Mouse (Mus musculus): ENCODE data around the gene Vti1a. TPM values are rescaled to one million over a fixed set of nuclear protein-coding genes. Genes with fewer than 3 reads are reported as not detected.

Vti1a gene
- 25.0 and 27.8 TPM in 2 replicates for polyA plus RNA-seq (2015; fragmentation: Nextera tagmentation; extraction: Ambion mirVana)

DNA sequence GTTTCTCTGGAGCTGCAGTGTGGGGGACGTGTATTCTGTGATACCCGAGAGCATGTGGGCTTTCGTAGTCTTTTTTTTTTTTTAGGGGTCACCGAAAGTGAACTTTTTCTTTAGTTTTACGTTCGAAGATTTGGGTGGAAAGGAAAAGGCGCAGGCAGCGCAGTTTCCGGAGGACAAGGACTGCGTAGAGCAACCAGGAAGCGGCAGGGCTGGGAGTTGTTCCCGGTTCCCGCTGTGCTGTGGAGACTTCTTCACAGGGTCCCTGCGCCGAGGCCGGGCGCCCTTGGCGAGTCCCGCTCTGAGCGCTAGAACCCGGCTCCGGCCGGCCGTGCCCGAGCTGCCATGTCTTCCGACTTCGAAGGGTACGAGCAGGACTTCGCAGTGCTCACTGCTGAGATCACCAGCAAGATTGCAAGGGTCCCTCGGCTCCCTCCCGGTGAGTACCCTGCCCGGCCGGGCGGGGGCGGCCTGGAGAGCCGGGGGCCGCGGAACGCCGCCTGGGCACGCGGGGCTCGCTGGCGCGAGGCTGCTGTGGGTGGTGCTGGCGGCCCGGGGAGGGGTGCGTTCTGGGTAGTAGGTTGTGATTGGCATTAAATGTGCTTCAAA is at the start of gene Vti1a:
Gene Vti1a, plus strand, starts transcription at position 187 of the 606 bp plus-strand sequence.
- Histone ChIP-seq H3K27ac (peak within 1 kb of the TSS; percentile 89), H3K9ac (peak within 1 kb of the TSS; percentile 93), H3K4me2 (peak within 1 kb of the TSS; percentile 90), H3K36me3 (peaks cover 10% of the 10 kb centered on the region), H3K4me1 (peaks cover 34% of the 10 kb centered on the region), H3K4me3 (peak within 1 kb of the TSS; percentile 80), H3K27me3 (no peaks in the 10 kb centered on the region), H3K9me3 (no peaks in the 10 kb centered on the region)
- under 1% methylated on average over 48 of the region's 48 CpGs for WGBS
- peak; percentile 92 for ATAC-seq (ENCODE audit: borderline replicate concordance, extremely low read depth, low FRiP score, low TSS enrichment)

DNA sequence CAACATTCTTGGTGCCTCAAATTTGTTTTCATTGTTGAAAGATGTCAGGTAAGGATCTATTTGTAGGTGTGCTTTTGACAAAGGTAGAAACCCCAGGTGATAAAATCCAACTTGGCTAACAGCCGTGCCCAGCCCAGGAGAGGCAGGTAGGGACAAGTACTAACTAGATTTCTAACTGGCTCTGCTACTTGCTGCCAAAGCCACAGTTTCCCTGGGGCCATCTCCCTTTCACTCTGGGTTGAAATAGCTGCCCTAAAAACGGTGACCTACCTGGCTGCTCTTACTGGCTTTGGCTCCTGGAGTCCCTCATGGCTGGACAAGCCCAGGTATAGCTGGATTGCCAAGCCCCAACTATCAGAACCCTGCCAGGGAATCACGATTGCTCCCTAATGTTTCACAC is 49.3 kb upstream of the Vti1a start:
- 76% methylated on average over 3 of the region's 3 CpGs for WGBS
- no peak overlapping the region for H3K9ac ChIP-seq
- H3K27ac ChIP-seq: peak overlapping the region; percentile 90
- peaks cover 30% of the 10 kb centered on the region for H3K4me1 ChIP-seq
- no peaks in the 10 kb centered on the region for H3K9me3 ChIP-seq
- ATAC-seq (ENCODE audit: borderline replicate concordance, extremely low read depth, low FRiP score, low TSS enrichment): no peak
- H3K27me3 ChIP-seq: no peaks in the 10 kb centered on the region
- no peak overlapping the region for H3K4me2 ChIP-seq
- no peak overlapping the region for H3K4me3 ChIP-seq
- no peaks in the 10 kb centered on the region for H3K36me3 ChIP-seq

DNA sequence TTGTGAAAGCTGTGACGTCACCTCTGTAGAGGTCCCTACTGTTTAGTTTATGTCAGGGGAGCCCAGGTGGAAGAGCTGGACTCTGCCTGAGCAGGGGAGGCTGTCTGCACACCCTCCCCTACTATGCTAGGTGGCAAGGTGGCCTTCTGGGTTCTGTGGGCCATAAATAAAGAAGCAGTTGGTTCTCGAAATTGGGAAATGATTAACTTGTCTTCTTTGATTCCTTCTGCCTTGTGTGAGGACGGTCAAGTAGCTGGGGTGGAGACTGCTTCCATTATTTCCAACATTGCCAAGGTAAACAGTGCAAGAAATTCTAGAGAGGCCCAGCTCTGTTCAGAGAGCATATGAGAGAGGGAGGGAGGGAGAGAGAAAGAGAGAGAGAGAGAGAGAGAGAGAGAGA is 47.9 kb upstream of the Vti1a start:
- H3K27ac ChIP-seq: peak overlapping the region; percentile 90
- WGBS: 36% methylated on average over 3 of the region's 3 CpGs
- H3K4me3 ChIP-seq: no peak overlapping the region

DNA sequence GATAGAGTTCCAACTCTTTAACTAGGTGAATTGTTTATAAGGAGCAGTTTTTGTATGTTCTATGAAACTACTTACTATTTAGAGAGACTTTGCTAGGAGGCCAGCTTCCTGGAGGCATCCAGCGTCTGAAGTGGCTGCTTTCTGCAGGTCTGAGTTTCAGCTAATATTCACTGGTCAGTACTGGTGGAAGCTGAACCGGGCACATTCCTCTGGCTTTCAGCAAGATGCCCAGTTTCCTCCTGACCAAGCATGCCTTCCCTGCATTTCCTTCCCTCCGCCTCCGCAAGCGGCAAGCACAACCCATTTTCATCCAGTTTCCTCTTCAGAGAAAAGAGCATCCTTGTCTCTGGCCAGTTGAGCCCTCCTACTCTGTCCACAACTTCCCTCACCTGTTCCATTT is 47.0 kb upstream of the Vti1a start:
- H3K27me3 ChIP-seq: no peaks in the 10 kb centered on the region
- peak overlapping the region; percentile 90 for H3K27ac ChIP-seq
- H3K4me2 ChIP-seq: no peak overlapping the region
- H3K36me3 ChIP-seq: peaks cover 9% of the 10 kb centered on the region; the same call in 1 of the 2 replicates
- no peak overlapping the region for H3K4me3 ChIP-seq
- H3K9me3 ChIP-seq: no peaks in the 10 kb centered on the region
- no peak for ATAC-seq (ENCODE audit: borderline replicate concordance, extremely low read depth, low FRiP score, low TSS enrichment)
- peaks cover 33% of the 10 kb centered on the region for H3K4me1 ChIP-seq
- H3K9ac ChIP-seq: no peak overlapping the region
- WGBS: 60% methylated on average over 5 of the region's 5 CpGs

More for the DNA sequence above, 47.9 kb upstream of the Vti1a start:
- peaks cover 33% of the 10 kb centered on the region for H3K4me1 ChIP-seq
- no peaks in the 10 kb centered on the region for H3K27me3 ChIP-seq
- ATAC-seq (ENCODE audit: borderline replicate concordance, extremely low read depth, low FRiP score, low TSS enrichment): peak; percentile 72; the same call in 1 of the 2 replicates
- 0 out of 2 replicates have a peak overlapping the region, but pooled peaks have one; percentile 4 for H3K4me2 ChIP-seq
- no peaks in the 10 kb centered on the region for H3K9me3 ChIP-seq
- peaks cover 5% of the 10 kb centered on the region; the same call in 1 of the 2 replicates for H3K36me3 ChIP-seq
- no peak overlapping the region for H3K9ac ChIP-seq

DNA sequence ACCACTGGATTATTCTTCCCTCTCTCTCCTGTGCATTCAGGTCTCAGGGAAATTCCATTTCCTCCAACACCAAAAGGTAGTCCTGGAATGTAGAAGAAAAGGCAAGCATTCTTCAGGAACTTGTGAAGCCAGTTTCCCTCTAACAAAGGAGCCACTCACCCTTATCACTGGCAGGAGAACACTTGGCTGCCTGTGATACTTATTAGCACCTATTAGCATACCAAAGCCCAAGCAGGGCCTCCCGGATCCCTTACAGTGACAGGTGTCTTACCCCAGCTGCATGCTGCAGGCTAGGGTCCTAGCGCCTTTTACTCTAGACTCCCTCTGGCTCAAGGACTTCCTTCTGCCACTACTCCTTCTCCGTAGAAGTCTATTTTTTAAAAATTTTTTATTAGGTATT is 44.6 kb upstream of the Vti1a start:
- H3K27me3 ChIP-seq: no peaks in the 10 kb centered on the region
- H3K9ac ChIP-seq: no peak overlapping the region
- H3K36me3 ChIP-seq: peaks cover 9% of the 10 kb centered on the region; the same call in 1 of the 2 replicates
- ATAC-seq (ENCODE audit: borderline replicate concordance, extremely low read depth, low FRiP score, low TSS enrichment): peak; percentile 83
- no peaks in the 10 kb centered on the region for H3K9me3 ChIP-seq
- H3K27ac ChIP-seq: peak overlapping the region; percentile 90
- peaks cover 33% of the 10 kb centered on the region for H3K4me1 ChIP-seq
- H3K4me2 ChIP-seq: no peak overlapping the region
- 36% methylated on average over 3 of the region's 3 CpGs for WGBS
- no peak overlapping the region for H3K4me3 ChIP-seq

DNA sequence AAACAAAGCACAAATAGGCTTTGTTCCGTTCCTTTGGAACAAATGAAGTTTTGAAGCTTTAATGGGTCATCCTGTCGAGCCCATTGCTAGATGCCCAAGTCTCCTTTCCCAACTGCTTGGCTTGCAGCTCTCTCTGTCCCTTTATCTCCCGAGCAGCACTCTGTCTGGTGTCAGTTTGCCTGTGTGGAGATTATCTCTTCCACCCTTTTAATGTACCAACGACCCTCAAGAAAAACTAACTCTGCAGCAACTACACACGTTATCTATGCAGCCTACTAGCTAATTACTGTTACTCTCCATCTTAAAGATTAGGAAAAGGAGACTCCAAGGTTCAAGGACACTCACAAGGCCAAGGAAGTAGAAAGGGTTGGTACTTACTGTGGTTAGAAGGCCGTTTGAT is 42.8 kb upstream of the Vti1a start:
- WGBS: 63% methylated on average over 6 of the region's 6 CpGs
- Histone ChIP-seq H3K9ac (no peak overlapping the region), H3K36me3 (peaks cover 13% of the 10 kb centered on the region; the same call in 1 of the 2 replicates), H3K4me1 (peaks cover 21% of the 10 kb centered on the region), H3K27ac (no peak overlapping the region), H3K9me3 (no peaks in the 10 kb centered on the region), H3K4me2 (no peak overlapping the region), H3K27me3 (no peaks in the 10 kb centered on the region), H3K4me3 (no peak overlapping the region)
- ATAC-seq (ENCODE audit: borderline replicate concordance, extremely low read depth, low FRiP score, low TSS enrichment): no peak

DNA sequence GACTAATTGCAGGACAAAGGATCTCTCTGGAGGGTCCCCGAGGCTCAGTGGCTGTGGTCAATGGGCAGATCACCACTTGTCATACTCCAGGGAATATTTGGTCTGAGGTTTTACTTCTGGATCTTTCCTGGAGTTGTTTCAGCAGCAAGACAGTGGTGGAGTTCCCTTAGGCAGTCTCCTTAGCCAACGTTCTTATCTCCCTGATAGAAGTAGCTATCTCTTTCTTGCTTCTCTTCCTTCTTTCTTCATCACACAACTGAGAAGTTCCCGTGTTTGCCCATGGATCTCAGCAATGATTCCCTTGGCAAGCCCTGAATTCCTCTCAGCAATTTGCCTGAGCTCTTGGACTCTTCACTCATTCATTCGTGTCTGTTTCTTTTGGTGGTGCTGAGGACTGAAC is 40.0 kb upstream of the Vti1a start:
- Histone ChIP-seq H3K4me3 (no peak overlapping the region), H3K4me1 (0 out of 2 replicates have a peak, but pooled peaks cover 3% of the 10 kb centered on the region), H3K36me3 (peaks cover 26% of the 10 kb centered on the region), H3K9ac (no peak overlapping the region), H3K9me3 (no peaks in the 10 kb centered on the region), H3K4me2 (no peak overlapping the region), H3K27ac (no peak overlapping the region), H3K27me3 (no peaks in the 10 kb centered on the region)
- 75% methylated on average over 4 of the region's 4 CpGs for WGBS
- no peak for ATAC-seq (ENCODE audit: borderline replicate concordance, extremely low read depth, low FRiP score, low TSS enrichment)

DNA sequence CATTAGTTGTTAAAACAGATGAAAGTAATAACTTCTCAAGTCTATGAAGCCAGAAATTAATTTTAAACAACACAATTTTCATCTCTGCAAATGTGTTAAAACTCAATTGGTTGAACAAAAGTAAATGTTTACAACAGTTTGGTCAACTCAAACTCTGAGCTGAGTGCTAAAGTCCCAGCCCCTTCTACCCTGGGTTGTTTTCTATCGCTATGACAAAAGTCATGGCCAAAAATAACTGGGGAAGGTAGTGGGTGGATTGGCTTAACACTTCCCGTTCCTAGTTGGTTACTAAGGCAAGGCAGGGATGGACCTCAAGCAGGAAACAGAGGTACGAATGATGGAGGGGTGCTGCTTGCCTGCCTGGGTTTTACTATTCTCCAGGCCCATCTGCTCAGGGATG is 39.3 kb upstream of the Vti1a start:
- WGBS: 79% methylated on average over 3 of the region's 3 CpGs
- Histone ChIP-seq H3K27me3 (no peaks in the 10 kb centered on the region), H3K27ac (no peak overlapping the region), H3K4me3 (no peak overlapping the region), H3K4me1 (0 out of 2 replicates have a peak, but pooled peaks cover 3% of the 10 kb centered on the region), H3K9me3 (no peaks in the 10 kb centered on the region), H3K36me3 (peaks cover 33% of the 10 kb centered on the region), H3K9ac (no peak overlapping the region), H3K4me2 (no peak overlapping the region)
- no peak for ATAC-seq (ENCODE audit: borderline replicate concordance, extremely low read depth, low FRiP score, low TSS enrichment)

DNA sequence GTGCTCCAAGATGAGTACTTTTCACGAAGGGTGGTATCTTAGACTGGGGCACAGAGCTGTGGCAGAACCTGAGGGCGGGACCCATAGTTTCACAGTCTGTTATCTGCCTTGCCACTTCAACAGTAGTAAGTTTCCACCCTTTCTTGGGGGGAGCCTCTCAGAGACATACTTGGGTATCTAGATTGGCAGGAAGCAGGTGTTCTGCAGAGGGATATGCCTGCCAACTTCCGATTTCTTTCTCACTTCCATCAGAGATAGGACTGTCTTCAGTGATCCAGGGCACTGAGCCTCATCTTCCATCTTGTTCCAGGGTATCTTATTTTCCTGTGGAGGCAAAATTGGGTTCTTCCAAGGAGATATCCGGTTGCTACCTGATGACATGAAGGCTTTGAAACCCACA is 32.0 kb upstream of the Vti1a start:
- Histone ChIP-seq H3K4me1 (no peaks in the 10 kb centered on the region), H3K4me3 (no peak overlapping the region), H3K27ac (no peak overlapping the region), H3K9ac (no peak overlapping the region), H3K9me3 (no peaks in the 10 kb centered on the region), H3K36me3 (peaks cover 61% of the 10 kb centered on the region), H3K4me2 (no peak overlapping the region), H3K27me3 (no peaks in the 10 kb centered on the region)
- no peak for ATAC-seq (ENCODE audit: borderline replicate concordance, extremely low read depth, low FRiP score, low TSS enrichment)
- WGBS: 80% methylated on average over 4 of the region's 4 CpGs

DNA sequence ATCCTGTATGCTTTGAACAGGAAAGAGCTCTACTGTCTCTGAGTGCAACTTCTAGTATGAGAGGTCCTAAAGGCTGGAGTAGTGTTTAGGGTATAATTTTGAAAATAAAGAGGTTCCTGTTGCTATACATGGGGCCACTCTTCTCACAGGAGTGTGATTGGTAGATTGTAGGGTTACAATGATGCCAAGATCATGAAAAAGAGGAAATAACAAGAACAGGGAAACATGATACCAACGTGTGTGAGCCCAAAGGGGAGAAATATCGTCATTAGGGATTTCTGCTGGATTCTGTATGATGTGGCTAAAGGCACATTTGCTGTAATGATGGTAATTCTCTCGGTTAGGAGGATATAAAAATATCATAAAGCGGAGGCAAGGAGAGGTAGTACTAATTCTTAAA is 30.1 kb upstream of the Vti1a start:
- Histone ChIP-seq H3K4me2 (no peak overlapping the region), H3K9me3 (no peaks in the 10 kb centered on the region), H3K36me3 (peaks cover 59% of the 10 kb centered on the region), H3K27ac (no peak overlapping the region), H3K9ac (no peak overlapping the region), H3K4me3 (no peak overlapping the region), H3K4me1 (no peaks in the 10 kb centered on the region), H3K27me3 (no peaks in the 10 kb centered on the region)
- ATAC-seq (ENCODE audit: borderline replicate concordance, extremely low read depth, low FRiP score, low TSS enrichment): no peak
- 85% methylated on average over 4 of the region's 4 CpGs for WGBS

DNA sequence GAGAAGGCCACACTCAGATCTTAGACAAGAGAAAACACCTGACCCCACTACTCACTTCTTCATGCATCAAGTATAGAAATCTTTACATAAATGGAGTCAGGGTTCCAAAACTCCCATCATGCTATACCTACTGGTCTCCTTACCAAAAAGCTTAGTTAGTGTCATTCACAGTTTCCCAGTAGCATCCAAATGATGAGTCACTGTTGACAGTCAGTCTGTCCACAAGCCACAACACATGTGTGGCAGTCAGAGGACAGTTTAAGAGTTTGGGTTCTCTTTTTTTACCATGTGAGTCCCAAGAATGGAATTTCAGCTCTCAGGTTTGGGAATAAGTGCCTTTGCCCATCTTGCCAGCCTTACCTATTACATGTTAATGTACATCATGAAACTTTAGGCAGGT is 27.1 kb upstream of the Vti1a start:
- Histone ChIP-seq H3K4me2 (no peak overlapping the region), H3K9me3 (no peaks in the 10 kb centered on the region), H3K27me3 (no peaks in the 10 kb centered on the region), H3K4me3 (no peak overlapping the region), H3K27ac (no peak overlapping the region), H3K9ac (no peak overlapping the region), H3K4me1 (no peaks in the 10 kb centered on the region), H3K36me3 (peaks cover 53% of the 10 kb centered on the region)
- ATAC-seq (ENCODE audit: borderline replicate concordance, extremely low read depth, low FRiP score, low TSS enrichment): no peak

DNA sequence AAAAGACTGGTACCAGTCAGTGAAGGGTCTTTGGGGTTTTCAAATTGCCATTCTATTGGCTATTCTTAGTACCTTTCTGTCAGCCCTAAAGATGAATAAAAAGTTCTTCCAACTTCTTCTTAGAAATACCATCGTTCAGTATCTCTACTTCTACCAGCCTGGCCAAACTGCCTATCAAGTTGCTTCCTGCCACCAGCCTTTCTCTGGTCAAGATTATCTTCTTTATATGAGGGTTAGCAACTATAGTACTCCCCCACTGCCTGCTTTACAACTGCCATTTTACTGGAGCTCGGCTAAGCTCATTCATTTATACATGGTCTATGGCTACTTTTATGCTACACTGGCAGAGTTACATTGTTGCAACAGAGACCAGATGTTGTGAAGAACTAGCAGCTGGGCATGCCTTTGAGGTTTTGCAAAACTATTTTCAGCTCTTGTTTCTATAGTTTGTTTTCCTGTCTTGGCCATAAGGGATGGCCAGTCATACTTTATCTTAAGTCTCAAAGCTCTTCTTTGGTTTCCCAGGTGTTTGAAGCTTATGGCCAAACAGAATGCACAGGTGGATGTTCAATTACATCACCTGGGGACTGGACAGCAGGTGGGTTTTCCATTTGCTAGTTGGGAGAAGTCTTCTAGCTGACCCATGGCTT is 25.3 kb upstream of the Vti1a start:
- ATAC-seq (ENCODE audit: borderline replicate concordance, extremely low read depth, low FRiP score, low TSS enrichment): no peak
- WGBS: 87% methylated on average over 2 of the region's 2 CpGs
- Histone ChIP-seq H3K4me1 (no peaks in the 10 kb centered on the region), H3K27me3 (no peaks in the 10 kb centered on the region), H3K27ac (no peak overlapping the region), H3K9ac (no peak overlapping the region), H3K9me3 (no peaks in the 10 kb centered on the region), H3K4me3 (no peak overlapping the region), H3K4me2 (no peak overlapping the region), H3K36me3 (peaks cover 57% of the 10 kb centered on the region)
